Mouse (Mus musculus) intestine, postnatal 0 days (tissue): Measurements from ENCODE around the gene Ptges. TPM values are rescaled to one million over a fixed set of nuclear protein-coding genes. Genes with fewer than 3 reads are reported as not detected.

Experiments used
- ATAC-seq: fragments of 200-750 bp; cut with Nextera tagmentation; 2 replicates; pipeline ENCODE4 v1.8.0; 2017; ENCODE audit warnings: mild to moderate bottlenecking, moderate TSS enrichment, moderate library complexity
- H3K27ac ChIP-seq: fragments of 300-500 bp; sonication (generic); 2 replicates; pipeline ENCODE4 v1.5.1; 2014; ENCODE audit warnings: mild to moderate bottlenecking, low read depth, low read length, moderate library complexity
- H3K27me3 ChIP-seq: fragments of 300-500 bp; sonication (generic); replicated peaks from 2 replicates; pipeline ENCODE4 v1.6.1; 2014; ENCODE audit warnings: low read length, mixed read lengths; ENCODE audit not compliant: control insufficient read depth, insufficient read depth
- H3K36me3 ChIP-seq: fragments of 300-500 bp; sonication (generic); 2 replicates; pipeline ENCODE4 v1.6.1; 2014; ENCODE audit warnings: mild to moderate bottlenecking, moderate library complexity; ENCODE audit not compliant: control insufficient read depth, insufficient read depth
- H3K4me1 ChIP-seq: fragments of 300-500 bp; sonication (generic); replicated peaks from 2 replicates; pipeline ENCODE4 v1.6.1; 2014; ENCODE audit warnings: antibody characterized with exemption, low read length, mixed read lengths; ENCODE audit not compliant: control insufficient read depth, insufficient read depth
- H3K4me2 ChIP-seq: fragments of 300-500 bp; sonication (generic); replicated peaks from 2 replicates; pipeline ENCODE4 v1.6.1; 2014; ENCODE audit warnings: low read depth, mild to moderate bottlenecking, moderate library complexity
- H3K4me3 ChIP-seq: fragments of 300-500 bp; sonication (generic); 2 replicates; pipeline ENCODE4 v1.5.1; 2014; ENCODE audit warnings: low read depth, low read length
- H3K9ac ChIP-seq: fragments of 300-500 bp; sonication (generic); 2 replicates; pipeline ENCODE4 v1.6.1; 2014; ENCODE audit warnings: mild to moderate bottlenecking, low read depth, low read length
- H3K9me3 ChIP-seq: fragments of 300-500 bp; sonication (generic); 2 replicates; pipeline ENCODE4 v1.6.1; 2016; ENCODE audit warnings: mixed run types; ENCODE audit not compliant: control insufficient read depth
- CTCF ChIP-seq: sonication (generic); IDR thresholded peaks from 2 replicates; pipeline ENCODE4 v1.5.1; 2016; ENCODE audit warnings: low read depth, mild to moderate bottlenecking, control low read depth, antibody characterized with exemption, moderate library complexity
- WGBS: fragments of 180-500 bp; shearing (Covaris S2); extraction: QIAGEN DNeasy Blood & Tissue Kit; methylation state at CpG from one replicate; pipeline ENCODE4 v1.1.7; 2014; 5-methylcytosine and 5-hydroxymethylcytosine counted together
- polyA plus RNA-seq: library from polyadenylated mRNA; unstranded; fragments of >200 nt; fragmentation: Nextera tagmentation; extraction: Ambion mirVana; gene quantifications from 2 replicates; pipeline ENCODE4 v1.2.1, GENCODE M21; 2015

Ptges gene
- polyA plus RNA-seq, 1 experiment from 2014 or later = 2.8 TPM

- peak; percentile 35 for TF ChIP-seq CTCF
- Histone ChIP-seq H3K36me3 (no peaks in the 10 kb centered on the region), H3K27ac (no peak overlapping the region), H3K4me1 (no peaks in the 10 kb centered on the region), H3K4me3 (peak overlapping the region; percentile 53), H3K9ac (peak overlapping the region; percentile 34; the same call in 1 of the 2 replicates), H3K9me3 (no peaks in the 10 kb centered on the region), H3K4me2 (peak overlapping the region; percentile 75), H3K27me3 (peaks cover 47% of the 10 kb centered on the region)
- WGBS = 3% methylated on average over 75 of the region's 80 CpGs
- ATAC-seq = peak; percentile 37; the same call in 1 of the 2 replicates
Measured at GRCm38 (mm10) chr2:30845152-30846070, 84.3 kb downstream of the Ptges start.

- Histone ChIP-seq H3K9ac (no peak overlapping the region), H3K27ac (no peak overlapping the region), H3K4me2 (no peak overlapping the region), H3K4me1 (no peaks in the 10 kb centered on the region), H3K36me3 (no peaks in the 10 kb centered on the region), H3K9me3 (no peaks in the 10 kb centered on the region), H3K27me3 (peaks cover 43% of the 10 kb centered on the region), H3K4me3 (no peak overlapping the region)
- WGBS = 34% methylated on average over 10 of the region's 10 CpGs
- no peak for TF ChIP-seq CTCF
- no peak for ATAC-seq
Measured at GRCm38 (mm10) chr2:30842615-30843014, 87.0 kb downstream of the Ptges start.

Other genes with a start within 250 kb of the Ptges start
- 0.58 and 0.60 TPM in 2 replicates for gene 1700001O22Rik, start 126.2 kb downstream of the Ptges start, polyA plus RNA-seq
- 45.3 and 50.5 TPM in 2 replicates for gene Ntmt1, start 122.0 kb downstream of the Ptges start, polyA plus RNA-seq
- gene Asb6, start 99.5 kb downstream of the Ptges start, polyA plus RNA-seq = 12.9 and 13.0 TPM in 2 replicates
- 0.64 and 0.74 TPM in 2 replicates for gene Prrx2, start 94.9 kb downstream of the Ptges start, polyA plus RNA-seq
- gene Tor1b, start 23.1 kb upstream of the Ptges start, polyA plus RNA-seq = 13.3 and 14.6 TPM in 2 replicates
- gene Tor1a, start 38.1 kb upstream of the Ptges start, polyA plus RNA-seq = 90.3 and 95.4 TPM in 2 replicates
- 28.2 and 29.3 TPM in 2 replicates for gene BC005624, start 52.3 kb upstream of the Ptges start, polyA plus RNA-seq
- 4.0 and 5.2 TPM in 2 replicates for gene Usp20, start 52.4 kb upstream of the Ptges start, polyA plus RNA-seq
- 10.4 and 11.8 TPM in 2 replicates for gene Fnbp1, start 212.1 kb upstream of the Ptges start, polyA plus RNA-seq
- 46.8 and 48.3 TPM in 2 replicates for gene Gpr107, start 222.5 kb upstream of the Ptges start, polyA plus RNA-seq